Mouse (Mus musculus) small intestine, adult 2 months (tissue): Measurements from ENCODE around the gene F9.

Source experiments
- CTCF ChIP-seq: fragments of 200-500 bp; IDR thresholded peaks from 2 replicates; pipeline ENCODE4 v1.5.1; 2012; ENCODE audit warnings: low read depth, mild to moderate bottlenecking, control low read depth, inconsistent platforms, low read length, moderate library complexity, mixed read lengths; ENCODE audit not compliant: insufficient replicate concordance, insufficient read length; ENCODE audit errors: extremely low read depth
- POLR2A ChIP-seq: fragments of 200-500 bp; IDR thresholded peaks from 2 replicates; pipeline ENCODE4 v1.6.1; 2012; ENCODE audit warnings: low read depth, mild to moderate bottlenecking, control low read depth, inconsistent platforms, low read length, moderate library complexity

- no peak for TF ChIP-seq CTCF
- TF ChIP-seq POLR2A, result no peak
Observed at GRCm38 (mm10) chrX:60054745-60055144, 55.5 kb downstream of the F9 start.
